Mouse (Mus musculus) ES-E14 (cell line): ENCODE measurements around the gene Eif5a. TPM values are rescaled to one million over a fixed set of nuclear protein-coding genes. Genes with fewer than 3 reads are reported as not detected.
A peak's percentile ranks its signal among the peaks of the same experiment; 100 is the strongest.
"Not testable (repeated sequence)": the region's sequence is repeated elsewhere in the genome, so short reads cannot be mapped to it uniquely, and the experiment has no call there.

Experiments
- DNase-seq: peaks from one replicate; pipeline ENCODE4 v3.0.0-alpha.2; 2013; ENCODE audit warnings: low read depth, low spot score
- H3K27ac ChIP-seq: 2 replicates; pipeline ENCODE4 v1.5.1; 2012; ENCODE audit warnings: low read depth, mild to moderate bottlenecking, low read length, moderate library complexity, mixed read lengths; ENCODE audit not compliant: poor library complexity, insufficient read depth, severe bottlenecking
- H3K36me3 ChIP-seq: 2 replicates; pipeline ENCODE4 v1.6.1; 2012; ENCODE audit warnings: mild to moderate bottlenecking, low read length, moderate library complexity, mixed read lengths; ENCODE audit not compliant: control insufficient read depth, poor library complexity, insufficient read depth, severe bottlenecking
- H3K4me1 ChIP-seq, 2 experiments: fragments of 150-350 bp in 1 of 2; sonication (generic) in 1 of 2; 2 replicates each; pipeline ENCODE4 v1.6.1; 2012; ENCODE audit warnings: low read length in 2 of 2, mild to moderate bottlenecking in 1 of 2, mixed read lengths in 1 of 2; ENCODE audit not compliant: control insufficient read depth in 2 of 2, insufficient read depth in 2 of 2, poor library complexity in 1 of 2
- H3K4me3 ChIP-seq, 2 experiments: fragments of 150-350 bp in 1 of 2; sonication (generic) in 1 of 2; 2 replicates each; pipeline ENCODE4 v1.5.1; 2012; ENCODE audit warnings: low read length in 2 of 2, low read depth in 1 of 2, mild to moderate bottlenecking in 1 of 2, mixed read lengths in 1 of 2; ENCODE audit not compliant: insufficient read depth in 1 of 2, poor library complexity in 1 of 2, severe bottlenecking in 1 of 2
- H3K9ac ChIP-seq: 2 replicates; pipeline ENCODE4 v1.6.1; 2012; ENCODE audit warnings: low read depth, mild to moderate bottlenecking, low read length, mixed read lengths; ENCODE audit not compliant: poor library complexity, insufficient read depth, severe bottlenecking
- H3K9me3 ChIP-seq: fragments of 150-350 bp; sonication (generic); 2 replicates; pipeline ENCODE4 v1.6.1; 2012; ENCODE audit warnings: low read depth, mild to moderate bottlenecking, low read length; ENCODE audit not compliant: control insufficient read depth, insufficient read depth
- CHD2 ChIP-seq: IDR thresholded peaks from 2 replicates; pipeline ENCODE4 v1.6.1; 2014; ENCODE audit warnings: mild to moderate bottlenecking, low read depth, low read length, inconsistent platforms
- HCFC1 ChIP-seq: IDR thresholded peaks from 2 replicates; pipeline ENCODE4 v1.6.1; 2012; ENCODE audit warnings: low read length, inconsistent platforms, borderline replicate concordance; ENCODE audit not compliant: insufficient read depth
- MAFK ChIP-seq: IDR thresholded peaks from 2 replicates; pipeline ENCODE4 v1.6.1; 2014; ENCODE audit warnings: mild to moderate bottlenecking, low read depth, low read length, inconsistent platforms; ENCODE audit not compliant: insufficient read depth
- ZC3H11A ChIP-seq: IDR thresholded peaks from 2 replicates; pipeline ENCODE4 v1.6.1; 2012; ENCODE audit warnings: low read depth, mild to moderate bottlenecking, inconsistent platforms, low read length, borderline replicate concordance
- ZNF384 ChIP-seq: IDR thresholded peaks from 2 replicates; pipeline ENCODE4 v1.6.1; 2012; ENCODE audit warnings: low read depth, low read length, inconsistent platforms
- in situ Hi-C, 2 experiments: fragments of 600-800 bp; cut with MboI; formaldehyde crosslinking; loops; one replicate each; pipeline ENCODE4 v1.15.1; 2025; ENCODE audit warnings: low sequenced_read_pairs in 2 of 2, inconsistent platforms in 1 of 2; ENCODE audit not compliant: unreplicated experiment in 2 of 2
- total RNA-seq: library from RNA; depleted of rRNA; stranded (reverse); fragments of 300-350 nt; gene quantifications from 2 replicates; pipeline ENCODE4 v1.2.3, GENCODE M21; 2012

Gene Eif5a
- total RNA-seq, 1 experiment, result 926 TPM

- H3K9ac ChIP-seq, result no peak overlapping the region
- in situ Hi-C loops, result no loop called here
- H3K4me1 ChIP-seq, result peaks cover 0 to 4% of the 10 kb centered on the region in 2 experiments; a peak in 1 of 4 replicates
- H3K36me3 ChIP-seq, result no peaks in the 10 kb centered on the region
- no peaks in the 10 kb centered on the region for H3K9me3 ChIP-seq
- no peak for TF ChIP-seq ZC3H11A
- TF ChIP-seq MAFK, result 0 out of 2 replicates have a peak, but pooled peaks have one; percentile 3
- no peak for TF ChIP-seq HCFC1
- no peak for TF ChIP-seq CHD2
- no peak for TF ChIP-seq ZNF384
- no peak overlapping the region for H3K4me3 ChIP-seq
- H3K27ac ChIP-seq, result no peak overlapping the region
- no peak for DNase-seq
Measured at GRCm38 (mm10) chr11:69961841-69962240, 40.1 kb upstream of the Eif5a start.

- Histone ChIP-seq H3K4me3 (no peak overlapping the region), H3K36me3 (no peaks in the 10 kb centered on the region), H3K4me1 (peaks cover 0 to 3% of the 10 kb centered on the region in 2 experiments; a peak in 1 of 4 replicates), H3K9me3 (no peaks in the 10 kb centered on the region), H3K9ac (no peak overlapping the region), H3K27ac (no peak overlapping the region)
- in situ Hi-C loops, result no loop called here
- TF ChIP-seq CHD2 (no peak), ZC3H11A (peak; percentile 49; the same call in 1 of the 2 replicates)
- DNase-seq, result peak; percentile 75
Measured at GRCm38 (mm10) chr11:69960616-69961015, 38.9 kb upstream of the Eif5a start.

GRCm38 (mm10) chr11:69956218-69956617 is 34.5 kb upstream of the Eif5a start:
- Histone ChIP-seq H3K4me3 (no peak overlapping the region), H3K4me1 (no peaks in the 10 kb centered on the region), H3K9me3 (no peaks in the 10 kb centered on the region), H3K9ac (no peak overlapping the region), H3K27ac (no peak overlapping the region), H3K36me3 (no peaks in the 10 kb centered on the region)
- TF ChIP-seq HCFC1, result no peak
- no peak for TF ChIP-seq MAFK
- TF ChIP-seq ZNF384, result no peak
- no peak for TF ChIP-seq CHD2
- TF ChIP-seq ZC3H11A, result no peak
- in situ Hi-C loops, result no loop called here
- no peak for DNase-seq

- H3K9me3 ChIP-seq, DNase-seq, H3K9ac ChIP-seq, H3K4me3 ChIP-seq, H3K4me1 ChIP-seq, H3K36me3 ChIP-seq, H3K27ac ChIP-seq, in situ Hi-C loops: not testable (repeated sequence)
Measured at GRCm38 (mm10) chr11:69955618-69956017, 33.9 kb upstream of the Eif5a start.

- DNase-seq, result no peak
Measured at GRCm38 (mm10) chr11:69953267-69953915, 31.6 kb upstream of the Eif5a start.

More at GRCm38 (mm10) chr11:69953267-69953915, 31.6 kb upstream of the Eif5a start:
- no peaks in the 10 kb centered on the region for H3K36me3 ChIP-seq
- H3K4me1 ChIP-seq, result peaks cover 0 to 4% of the 10 kb centered on the region in 2 experiments; a peak in 1 of 4 replicates
- in situ Hi-C loops, result no loop called here
- H3K27ac ChIP-seq, result no peak overlapping the region
- no peak overlapping the region for H3K9ac ChIP-seq
- no peak for TF ChIP-seq ZC3H11A
- TF ChIP-seq HCFC1, result no peak
- no peak for TF ChIP-seq CHD2
- no peak for TF ChIP-seq ZNF384
- TF ChIP-seq MAFK, result no peak
- no peak overlapping the region for H3K4me3 ChIP-seq
- no peaks in the 10 kb centered on the region for H3K9me3 ChIP-seq
